Mouse (Mus musculus) neural tube, embryonic 14.5 days (tissue): ENCODE results near the gene Zfp72. TPM values are rescaled to one million over a fixed set of nuclear protein-coding genes. Genes with fewer than 3 reads are reported as not detected.
A peak's percentile ranks its signal among the peaks of the same experiment; 100 is the strongest.

ENCODE experiments used
- ATAC-seq: fragments of 200-750 bp; cut with Nextera tagmentation; 2 replicates; pipeline ENCODE4 v1.8.0; 2017; ENCODE audit warnings: low read depth, mild to moderate bottlenecking, moderate TSS enrichment, moderate library complexity
- H3K27ac ChIP-seq: fragments of 300-500 bp; sonication (generic); 2 replicates; pipeline ENCODE4 v1.5.1; 2014; ENCODE audit warnings: low read depth, mild to moderate bottlenecking, control low read depth, low read length, moderate library complexity, mixed read lengths
- H3K27me3 ChIP-seq: fragments of 300-500 bp; sonication (generic); 2 replicates; pipeline ENCODE4 v1.6.1; 2014; ENCODE audit warnings: low read length; ENCODE audit not compliant: control insufficient read depth, insufficient read depth
- H3K36me3 ChIP-seq: fragments of 300-500 bp; sonication (generic); 2 replicates; pipeline ENCODE4 v1.6.1; 2014; ENCODE audit warnings: low read length, mixed read lengths; ENCODE audit not compliant: control insufficient read depth, insufficient read depth
- H3K4me1 ChIP-seq: fragments of 300-500 bp; sonication (generic); 2 replicates; pipeline ENCODE4 v1.6.1; 2014; ENCODE audit warnings: low read length; ENCODE audit not compliant: control insufficient read depth, insufficient read depth
- H3K4me2 ChIP-seq: fragments of 300-500 bp; sonication (generic); 2 replicates; pipeline ENCODE4 v1.6.1; 2014; ENCODE audit warnings: mild to moderate bottlenecking, low read depth, low read length, control low read depth
- H3K4me3 ChIP-seq: fragments of 300-500 bp; sonication (generic); 2 replicates; pipeline ENCODE4 v1.5.1; 2014; ENCODE audit warnings: low read depth, low read length, control low read depth, mixed read lengths
- H3K9ac ChIP-seq: fragments of 300-500 bp; sonication (generic); replicated peaks from 2 replicates; pipeline ENCODE4 v1.6.1; 2014; ENCODE audit warnings: low read depth, mild to moderate bottlenecking, control low read depth, low read length, mixed read lengths
- H3K9me3 ChIP-seq: fragments of 300-500 bp; sonication (generic); 2 replicates; pipeline ENCODE4 v1.6.1; 2016; ENCODE audit warnings: low read length; ENCODE audit not compliant: control insufficient read depth
- WGBS: fragments of 180-500 bp; shearing (Covaris S2); extraction: QIAGEN DNeasy Blood & Tissue Kit; methylation state at CpG from one replicate; pipeline ENCODE4 v1.1.7; 2014; 5-methylcytosine and 5-hydroxymethylcytosine counted together
- polyA plus RNA-seq: library from polyadenylated mRNA; unstranded; fragments of >200 nt; fragmentation: Nextera tagmentation; extraction: Ambion mirVana; gene quantifications from 2 replicates; pipeline ENCODE4 v1.2.1, GENCODE M21; 2014

Gene Zfp72
- 7.0 and 9.4 TPM in 2 replicates for polyA plus RNA-seq

GRCm38 (mm10) chr13:74390371-74390990 is at the start of gene Zfp72:
TSS of gene Zfp72 (minus strand) at chr13:74390836.
- H3K9ac ChIP-seq: peak within 1 kb of the TSS; percentile 63
- H3K4me2 ChIP-seq: peak within 1 kb of the TSS; percentile 42
- no peaks in the 10 kb centered on the region; the same call in 1 of the 2 replicates for H3K4me1 ChIP-seq
- peak within 1 kb of the TSS; percentile 57 for H3K4me3 ChIP-seq
- H3K27me3 ChIP-seq: no peaks in the 10 kb centered on the region
- 3% methylated on average over 14 of the region's 14 CpGs for WGBS
- ATAC-seq: peak; percentile 94
- no peaks in the 10 kb centered on the region for H3K36me3 ChIP-seq
- no peaks in the 10 kb centered on the region for H3K9me3 ChIP-seq
- no peak within 1 kb of the TSS for H3K27ac ChIP-seq

DNA sequence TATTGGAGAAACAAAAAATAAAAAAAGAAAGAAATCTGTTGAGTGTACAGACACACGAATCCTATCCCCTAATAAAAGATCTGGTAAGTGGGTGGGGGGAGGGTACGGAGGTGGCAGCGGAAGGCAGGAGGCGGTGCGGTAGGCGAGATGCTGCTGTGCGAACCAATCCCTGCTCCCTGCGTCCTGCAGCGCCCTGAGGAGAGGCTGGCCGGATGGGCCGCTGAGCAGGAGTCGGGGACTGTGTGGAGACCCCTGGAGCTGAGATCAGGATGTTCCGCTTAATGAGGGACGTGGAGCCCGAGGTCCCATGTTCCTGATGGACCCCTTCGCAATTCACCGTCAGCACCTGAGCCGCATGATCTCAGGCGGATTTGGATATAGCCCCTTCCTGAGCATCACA is 49.3 kb upstream of the Zfp72 start:
- H3K27ac ChIP-seq: no peak overlapping the region
- H3K36me3 ChIP-seq: no peaks in the 10 kb centered on the region

GRCm38 (mm10) chr13:74399298-74399839 is 8.7 kb upstream of the Zfp72 start, which contains the start of gene Ftl1-ps1:
TSS of gene Ftl1-ps1 (plus strand) at chr13:74399694.
- no peaks in the 10 kb centered on the region for H3K4me1 ChIP-seq
- no peak within 1 kb of the TSS for H3K27ac ChIP-seq
- H3K9ac ChIP-seq: no peak within 1 kb of the TSS
- H3K9me3 ChIP-seq: no peaks in the 10 kb centered on the region
- no peaks in the 10 kb centered on the region for H3K36me3 ChIP-seq
- H3K27me3 ChIP-seq: no peaks in the 10 kb centered on the region
- ATAC-seq: no peak
- H3K4me3 ChIP-seq: no peak within 1 kb of the TSS
- no peak within 1 kb of the TSS; the same call in 1 of the 2 replicates for H3K4me2 ChIP-seq
- WGBS: 9% methylated on average over 11 of the region's 11 CpGs

More for the DNA sequence above, 49.3 kb upstream of the Zfp72 start:
- Histone ChIP-seq H3K9me3 (peaks cover 16% of the 10 kb centered on the region), H3K27me3 (no peaks in the 10 kb centered on the region), H3K4me2 (no peak overlapping the region), H3K4me1 (no peaks in the 10 kb centered on the region), H3K4me3 (no peak overlapping the region), H3K9ac (no peak overlapping the region)
- WGBS: 32% methylated on average over 19 of the region's 19 CpGs
- no peak for ATAC-seq

GRCm38 (mm10) chr13:74391156-74391555 is 520 bp upstream of the Zfp72 start:
- Histone ChIP-seq H3K4me1 (no peaks in the 10 kb centered on the region; the same call in 1 of the 2 replicates), H3K4me3 (no peak overlapping the region), H3K27ac (no peak overlapping the region), H3K9me3 (no peaks in the 10 kb centered on the region), H3K27me3 (no peaks in the 10 kb centered on the region), H3K9ac (no peak overlapping the region), H3K36me3 (no peaks in the 10 kb centered on the region), H3K4me2 (no peak overlapping the region)
- 0 out of 2 replicates have a peak, but pooled peaks have one; percentile 45 for ATAC-seq
- WGBS: 85% methylated on average over 2 of the region's 2 CpGs

GRCm38 (mm10) chr13:74389730-74390129 is 906 bp downstream of the Zfp72 start:
- H3K9me3 ChIP-seq: no peaks in the 10 kb centered on the region
- no peak overlapping the region for H3K9ac ChIP-seq
- peak overlapping the region; percentile 42 for H3K4me2 ChIP-seq
- no peaks in the 10 kb centered on the region for H3K36me3 ChIP-seq
- no peaks in the 10 kb centered on the region for H3K27me3 ChIP-seq
- H3K4me1 ChIP-seq: no peaks in the 10 kb centered on the region; the same call in 1 of the 2 replicates
- ATAC-seq: peak; percentile 3; the same call in 1 of the 2 replicates
- H3K4me3 ChIP-seq: peak overlapping the region; percentile 57
- no peak overlapping the region for H3K27ac ChIP-seq
- WGBS: 73% methylated on average over 6 of the region's 6 CpGs

- WGBS: 5% methylated on average over 3 of the region's 3 CpGs
Measured at GRCm38 (mm10) chr13:74382289-74382688, 8.3 kb downstream of the Zfp72 start.

GRCm38 (mm10) chr13:74381533-74382276 is 8.9 kb downstream of the Zfp72 start:
- no peaks in the 10 kb centered on the region for H3K27me3 ChIP-seq
- no peaks in the 10 kb centered on the region for H3K36me3 ChIP-seq
- H3K9me3 ChIP-seq: no peaks in the 10 kb centered on the region
- H3K4me2 ChIP-seq: 0 out of 2 replicates have a peak overlapping the region, but pooled peaks have one; percentile 14
- WGBS: 44% methylated on average over 10 of the region's 10 CpGs
- H3K9ac ChIP-seq: no peak overlapping the region
- ATAC-seq: peak; percentile 64
- H3K4me1 ChIP-seq: peaks cover 13% of the 10 kb centered on the region
- peak overlapping the region; percentile 12; the same call in 1 of the 2 replicates for H3K27ac ChIP-seq
- H3K4me3 ChIP-seq: no peak overlapping the region

More at GRCm38 (mm10) chr13:74382289-74382688, 8.3 kb downstream of the Zfp72 start:
- H3K4me3 ChIP-seq: no peak overlapping the region
- no peak overlapping the region for H3K27ac ChIP-seq
- H3K9me3 ChIP-seq: no peaks in the 10 kb centered on the region
- H3K9ac ChIP-seq: no peak overlapping the region
- ATAC-seq: peak; percentile 69
- H3K36me3 ChIP-seq: no peaks in the 10 kb centered on the region
- H3K4me1 ChIP-seq: peaks cover 13% of the 10 kb centered on the region
- no peaks in the 10 kb centered on the region for H3K27me3 ChIP-seq
- no peak overlapping the region for H3K4me2 ChIP-seq

DNA sequence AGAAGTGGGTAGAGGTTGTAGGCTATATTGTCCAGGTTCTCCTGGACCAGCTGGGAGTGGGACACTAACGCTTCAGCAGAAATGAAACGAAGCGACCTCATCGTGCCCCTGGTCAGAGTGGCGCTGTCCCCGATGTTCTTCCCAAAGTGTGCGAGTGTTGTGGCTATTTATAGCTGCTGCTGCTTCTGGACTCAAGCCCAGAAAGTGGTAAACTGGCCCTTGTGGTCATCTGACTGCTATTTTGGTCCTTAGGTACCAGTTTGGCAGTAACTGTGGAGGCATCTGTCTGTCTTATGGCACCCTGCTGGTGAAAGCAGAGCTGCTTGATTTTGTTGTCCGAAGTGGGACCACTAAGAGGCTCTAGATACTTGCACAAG is 26.8 kb downstream of the Zfp72 start, which contains the start of gene Lrrc14b:
Lrrc14b (minus strand) TSS at position 147 of the 377 bp plus-strand sequence.
- Histone ChIP-seq H3K9ac (no peak within 1 kb of the TSS), H3K9me3 (no peaks in the 10 kb centered on the region), H3K4me3 (no peak within 1 kb of the TSS), H3K4me2 (no peak within 1 kb of the TSS), H3K4me1 (no peaks in the 10 kb centered on the region), H3K27me3 (no peaks in the 10 kb centered on the region), H3K27ac (no peak within 1 kb of the TSS), H3K36me3 (peaks cover 13% of the 10 kb centered on the region)
- WGBS: 87% methylated on average over 8 of the region's 8 CpGs
- 0 out of 2 replicates have a peak, but pooled peaks have one; percentile 2 for ATAC-seq
